Mouse (Mus musculus) kidney, embryonic 14.5 days (tissue): ENCODE results near the gene Ptpa. TPM values are rescaled to one million over a fixed set of nuclear protein-coding genes. Genes with fewer than 3 reads are reported as not detected.

Source experiments
- ATAC-seq: fragments of 200-750 bp; cut with Nextera tagmentation; 2 replicates; pipeline ENCODE4 v1.8.0; 2017; ENCODE audit warnings: moderate number of reproducible peaks, mild to moderate bottlenecking, moderate TSS enrichment, moderate library complexity; ENCODE audit not compliant: low FRiP score, low TSS enrichment
- H3K27ac ChIP-seq: fragments of 300-500 bp; sonication (generic); 2 replicates; pipeline ENCODE4 v1.5.1; 2014; ENCODE audit warnings: low read depth, mild to moderate bottlenecking, low read length, moderate library complexity, mixed read lengths
- H3K27me3 ChIP-seq: fragments of 300-500 bp; sonication (generic); 2 replicates; pipeline ENCODE4 v1.6.1; 2014; ENCODE audit warnings: mild to moderate bottlenecking, low read length; ENCODE audit not compliant: control insufficient read depth, insufficient read depth
- H3K36me3 ChIP-seq: fragments of 300-500 bp; sonication (generic); 2 replicates; pipeline ENCODE4 v1.6.1; 2014; ENCODE audit warnings: low read length, mixed read lengths; ENCODE audit not compliant: control insufficient read depth, insufficient read depth
- H3K4me1 ChIP-seq: fragments of 300-500 bp; sonication (generic); 2 replicates; pipeline ENCODE4 v1.6.1; 2014; ENCODE audit warnings: low read length, mixed read lengths; ENCODE audit not compliant: control insufficient read depth, insufficient read depth
- H3K4me2 ChIP-seq: fragments of 300-500 bp; sonication (generic); replicated peaks from 2 replicates; pipeline ENCODE4 v1.6.1; 2014; ENCODE audit warnings: low read depth, mild to moderate bottlenecking, low read length
- H3K4me3 ChIP-seq: fragments of 300-500 bp; sonication (generic); 2 replicates; pipeline ENCODE4 v1.5.1; 2014; ENCODE audit warnings: mild to moderate bottlenecking, low read length
- H3K9ac ChIP-seq: fragments of 300-500 bp; sonication (generic); 2 replicates; pipeline ENCODE4 v1.6.1; 2014; ENCODE audit warnings: low read depth, mild to moderate bottlenecking, low read length, moderate library complexity
- H3K9me3 ChIP-seq: fragments of 300-500 bp; sonication (generic); 2 replicates; pipeline ENCODE4 v1.6.1; 2016; ENCODE audit warnings: low read length; ENCODE audit not compliant: control insufficient read depth
- WGBS: fragments of 180-500 bp; shearing (Covaris S2); extraction: QIAGEN DNeasy Blood & Tissue Kit; methylation state at CpG from one replicate; pipeline ENCODE4 v1.1.7; 2014; 5-methylcytosine and 5-hydroxymethylcytosine counted together
- polyA plus RNA-seq: library from polyadenylated mRNA; unstranded; fragments of >200 nt; fragmentation: Nextera tagmentation; extraction: Ambion mirVana; gene quantifications from 2 replicates; pipeline ENCODE4 v1.2.1, GENCODE M21; 2014

The Ptpa gene
- polyA plus RNA-seq, 1 experiment from 2014 or later: 96.0 TPM

DNA sequence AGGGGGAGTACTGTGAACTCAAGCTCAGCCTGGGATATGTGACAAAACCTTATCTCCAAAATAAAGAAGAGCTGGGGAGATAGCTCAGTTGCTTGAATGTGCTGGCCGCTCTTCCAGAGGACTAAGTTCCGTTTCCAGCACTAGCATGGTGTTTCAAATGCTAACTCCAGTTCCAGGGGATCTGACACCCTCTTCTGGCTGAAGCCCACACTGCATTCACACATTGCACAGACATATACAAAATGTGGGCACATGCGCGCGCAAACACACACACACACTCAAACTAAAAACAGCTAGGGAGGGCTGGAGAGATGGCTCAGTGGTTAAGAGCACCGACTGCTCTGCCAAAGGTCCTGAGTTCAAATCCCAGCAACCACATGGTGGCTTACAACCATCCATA, 43.4 kb downstream of the Ptpa start:
- Histone ChIP-seq H3K4me1 (peaks cover 15% of the 10 kb centered on the region), H3K9me3 (no peaks in the 10 kb centered on the region), H3K9ac (no peak overlapping the region), H3K4me3 (no peak overlapping the region), H3K4me2 (no peak overlapping the region), H3K27me3 (no peaks in the 10 kb centered on the region), H3K27ac (no peak overlapping the region), H3K36me3 (peaks cover 3% of the 10 kb centered on the region; the same call in 1 of the 2 replicates)
- WGBS: 91% methylated on average over 6 of the region's 6 CpGs
- no peak for ATAC-seq

DNA sequence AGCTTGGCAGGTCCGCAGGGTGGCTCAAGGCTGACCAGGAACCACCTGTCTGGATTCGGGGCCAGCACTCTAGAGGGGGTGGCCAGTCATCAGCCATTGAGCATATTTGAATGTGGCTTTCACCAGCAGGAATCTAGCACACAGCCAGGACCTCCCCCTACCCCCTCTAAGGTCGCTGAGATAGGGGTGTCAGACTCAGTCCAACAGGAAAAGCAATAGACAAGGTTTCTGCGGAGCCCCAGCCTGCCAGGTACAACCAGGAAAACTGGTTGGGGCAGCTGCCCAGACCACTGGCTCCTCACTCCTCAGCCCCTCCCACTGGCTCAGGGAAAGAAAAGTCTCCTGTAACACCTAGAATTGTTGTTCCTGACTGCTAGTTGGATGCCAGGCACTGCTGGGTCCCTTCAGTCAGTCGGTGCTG, 47.5 kb downstream of the Ptpa start:
- Histone ChIP-seq H3K36me3 (no peaks in the 10 kb centered on the region; the same call in 1 of the 2 replicates), H3K4me2 (peak overlapping the region; percentile 44), H3K27ac (peak overlapping the region; percentile 71), H3K9me3 (no peaks in the 10 kb centered on the region), H3K27me3 (no peaks in the 10 kb centered on the region), H3K9ac (peak overlapping the region; percentile 18; the same call in 1 of the 2 replicates), H3K4me1 (peaks cover 20% of the 10 kb centered on the region), H3K4me3 (peak overlapping the region; percentile 24)
- ATAC-seq: peak; percentile 39
- WGBS: 13% methylated on average over 5 of the region's 5 CpGs

DNA sequence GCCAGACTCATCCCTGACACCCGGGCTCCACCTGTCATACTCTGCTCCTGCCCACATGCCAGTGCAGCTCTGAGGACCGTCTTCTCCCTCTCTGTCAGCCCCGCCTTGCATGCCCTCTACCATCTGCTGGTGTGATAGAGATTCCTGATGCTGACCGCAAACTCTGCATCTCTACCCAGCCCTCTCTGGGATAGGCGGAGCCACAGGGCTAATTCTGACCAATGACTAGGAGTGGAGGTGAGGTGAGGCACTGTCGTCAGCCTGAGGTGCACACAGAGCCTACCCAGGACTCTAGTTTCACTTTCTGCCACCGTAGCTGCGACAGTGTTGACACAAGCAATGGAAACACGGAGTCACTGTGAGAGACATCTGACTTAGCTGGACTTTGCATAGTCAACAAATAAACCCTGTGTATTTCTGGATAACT, 48.1 kb downstream of the Ptpa start:
- peak overlapping the region; percentile 24 for H3K4me3 ChIP-seq
- ATAC-seq: peak; percentile 90
- WGBS: under 1% methylated on average over 9 of the region's 9 CpGs
- H3K4me2 ChIP-seq: peak overlapping the region; percentile 44
- peaks cover 20% of the 10 kb centered on the region for H3K4me1 ChIP-seq
- H3K9me3 ChIP-seq: no peaks in the 10 kb centered on the region
- H3K27me3 ChIP-seq: no peaks in the 10 kb centered on the region
- H3K27ac ChIP-seq: peak overlapping the region; percentile 71; the same call in 1 of the 2 replicates
- peak overlapping the region; percentile 18 for H3K9ac ChIP-seq
- no peaks in the 10 kb centered on the region; the same call in 1 of the 2 replicates for H3K36me3 ChIP-seq

DNA sequence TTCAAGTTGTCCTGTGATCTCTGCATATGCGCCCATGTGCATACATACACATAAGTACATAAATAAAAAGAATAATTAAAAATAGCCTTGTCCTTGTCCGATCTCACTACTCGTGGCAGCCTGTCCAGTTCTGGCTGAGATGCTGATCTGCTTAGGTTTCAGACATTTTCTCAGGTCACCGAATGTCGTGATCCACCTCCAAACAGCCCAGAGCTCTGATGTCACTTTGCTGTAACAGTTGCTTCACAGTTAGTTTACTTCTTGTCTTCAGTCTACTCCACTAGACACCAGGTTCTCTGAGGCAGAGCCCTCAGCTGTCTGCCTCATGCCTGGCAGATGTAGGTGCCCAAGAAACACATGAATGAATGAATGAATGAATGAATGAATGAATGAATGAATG, 48.6 kb downstream of the Ptpa start:
- Histone ChIP-seq H3K4me3 (peak overlapping the region; percentile 24), H3K9me3 (no peaks in the 10 kb centered on the region), H3K4me1 (peaks cover 20% of the 10 kb centered on the region), H3K4me2 (peak overlapping the region; percentile 44), H3K27ac (peak overlapping the region; percentile 49; the same call in 1 of the 2 replicates), H3K27me3 (no peaks in the 10 kb centered on the region), H3K9ac (peak overlapping the region; percentile 18), H3K36me3 (no peaks in the 10 kb centered on the region)
- 55% methylated on average over 5 of the region's 5 CpGs for WGBS
- no peak for ATAC-seq

DNA sequence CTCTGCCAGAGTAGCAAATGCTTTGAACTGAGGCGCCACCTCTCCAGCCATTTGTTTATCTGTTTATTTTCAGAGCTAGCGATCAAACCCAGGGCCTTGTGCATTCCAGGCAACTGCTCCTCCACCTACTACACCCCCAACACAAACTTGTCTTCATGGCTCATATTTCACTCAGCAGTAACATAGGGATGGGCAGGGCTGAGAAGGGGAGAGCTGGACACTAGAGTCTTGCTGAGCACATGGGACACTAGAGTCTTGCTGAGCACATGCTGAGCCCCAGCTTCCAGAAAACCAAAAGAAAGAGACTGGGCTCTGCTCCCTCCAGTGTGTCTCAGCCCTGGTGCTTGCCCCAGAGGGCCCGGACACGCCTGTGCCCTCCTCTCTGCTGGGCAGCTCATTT, 50.9 kb downstream of the Ptpa start:
- peaks cover 27% of the 10 kb centered on the region for H3K4me1 ChIP-seq
- no peaks in the 10 kb centered on the region for H3K27me3 ChIP-seq
- H3K27ac ChIP-seq: 0 out of 2 replicates have a peak overlapping the region, but pooled peaks have one; percentile 14
- no peak overlapping the region for H3K4me3 ChIP-seq
- H3K9me3 ChIP-seq: no peaks in the 10 kb centered on the region
- H3K4me2 ChIP-seq: no peak overlapping the region
- H3K36me3 ChIP-seq: no peaks in the 10 kb centered on the region
- no peak for ATAC-seq
- H3K9ac ChIP-seq: no peak overlapping the region
- 41% methylated on average over 4 of the region's 4 CpGs for WGBS

DNA sequence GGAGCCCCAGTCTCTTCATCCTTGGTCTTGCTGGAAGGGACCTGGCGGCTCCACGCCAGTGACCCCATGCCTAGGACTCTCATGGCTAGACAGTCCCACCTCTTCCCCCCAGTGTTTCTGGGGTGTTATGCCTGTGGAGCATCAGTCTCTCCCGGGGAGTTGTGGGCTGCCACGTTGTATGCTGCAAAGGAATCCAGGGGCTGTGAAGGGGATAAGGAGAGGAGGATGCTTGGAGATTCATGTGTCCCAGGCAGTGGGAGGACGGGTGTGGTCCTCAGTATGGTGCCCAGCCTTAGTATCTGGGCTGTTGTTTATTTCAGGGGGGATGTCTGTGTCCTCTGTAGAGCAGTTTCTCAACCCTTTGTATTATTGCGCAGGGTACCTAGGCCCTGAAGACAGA, 53.2 kb downstream of the Ptpa start:
- no peaks in the 10 kb centered on the region for H3K27me3 ChIP-seq
- peak overlapping the region; percentile 99; the same call in 1 of the 2 replicates for H3K4me2 ChIP-seq
- H3K4me3 ChIP-seq: no peak overlapping the region
- H3K4me1 ChIP-seq: peaks cover 16% of the 10 kb centered on the region
- WGBS: 58% methylated on average over 6 of the region's 6 CpGs
- H3K36me3 ChIP-seq: no peaks in the 10 kb centered on the region
- H3K27ac ChIP-seq: no peak overlapping the region
- H3K9ac ChIP-seq: no peak overlapping the region; the same call in 1 of the 2 replicates
- no peak for ATAC-seq
- no peaks in the 10 kb centered on the region for H3K9me3 ChIP-seq

DNA sequence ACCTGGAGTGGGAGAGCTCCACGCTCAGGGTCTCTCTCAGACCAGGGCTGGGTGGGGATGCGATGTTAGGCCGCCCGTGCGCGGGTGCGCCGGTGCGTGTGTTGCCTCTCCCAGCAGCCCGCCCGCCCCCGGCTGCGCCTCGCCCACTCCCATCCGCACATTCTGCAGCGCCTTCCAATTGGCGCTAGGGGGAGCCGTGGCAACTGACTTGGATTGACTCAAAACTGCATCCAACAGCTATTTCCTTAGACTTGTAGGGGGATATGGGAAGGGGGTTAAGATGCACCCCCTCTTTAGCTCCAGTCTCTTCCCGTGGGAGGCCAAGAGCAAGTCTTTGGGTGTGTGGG, 53.9 kb downstream of the Ptpa start:
- Histone ChIP-seq H3K27me3 (no peaks in the 10 kb centered on the region), H3K9ac (peak overlapping the region; percentile 89), H3K9me3 (no peaks in the 10 kb centered on the region), H3K4me1 (peaks cover 19% of the 10 kb centered on the region; the same call in 1 of the 2 replicates), H3K4me3 (peak overlapping the region; percentile 97), H3K27ac (peak overlapping the region; percentile 97), H3K36me3 (no peaks in the 10 kb centered on the region), H3K4me2 (peak overlapping the region; percentile 99)
- under 1% methylated on average over 19 of the region's 19 CpGs for WGBS
- peak; percentile 6; the same call in 1 of the 2 replicates for ATAC-seq

DNA sequence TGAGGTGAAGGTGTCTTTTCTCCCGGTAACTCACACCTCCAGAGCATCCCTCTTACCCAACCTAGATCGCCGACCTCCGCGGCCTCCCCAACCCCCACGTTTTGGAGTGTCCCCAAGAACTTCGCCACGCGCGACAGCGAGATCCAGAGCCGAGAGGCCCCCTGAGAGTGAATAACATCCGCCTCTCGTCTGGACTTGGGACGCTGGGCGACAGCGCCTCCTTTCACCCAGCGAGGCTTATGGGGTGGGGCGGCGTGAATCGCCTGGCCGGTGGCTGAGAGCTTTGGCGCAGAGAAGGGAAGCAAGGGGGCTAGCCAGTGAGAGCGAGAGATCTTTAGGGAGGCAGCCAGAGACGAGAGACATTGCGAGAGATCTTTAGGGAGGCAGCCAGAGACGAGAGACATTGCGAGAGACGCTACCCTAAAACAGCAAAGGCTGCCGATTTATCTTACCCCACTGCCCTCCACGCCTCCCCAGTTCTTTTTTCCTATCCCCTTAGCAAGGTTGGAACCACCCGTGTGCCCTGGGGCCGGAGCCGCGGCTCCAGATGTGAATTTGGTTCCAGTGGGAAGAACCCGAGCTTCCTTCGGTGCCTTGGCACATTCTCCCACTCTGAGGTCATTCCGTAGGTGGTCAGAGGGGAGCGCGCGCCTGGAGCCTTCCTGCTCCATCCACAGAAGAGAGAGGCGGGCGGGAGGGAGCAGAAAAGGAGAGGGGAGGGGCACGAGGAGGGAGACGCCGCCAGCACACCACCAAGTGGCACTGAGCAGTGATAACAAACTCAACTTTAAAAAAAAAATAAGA, 54.5 kb downstream of the Ptpa start:
- H3K4me1 ChIP-seq: peaks cover 24% of the 10 kb centered on the region; the same call in 1 of the 2 replicates
- peak overlapping the region; percentile 97 for H3K4me3 ChIP-seq
- ATAC-seq: no peak
- H3K9ac ChIP-seq: peak overlapping the region; percentile 89
- no peaks in the 10 kb centered on the region for H3K9me3 ChIP-seq
- no peaks in the 10 kb centered on the region for H3K27me3 ChIP-seq
- under 1% methylated on average over 46 of the region's 46 CpGs for WGBS
- H3K4me2 ChIP-seq: peak overlapping the region; percentile 99
- H3K27ac ChIP-seq: peak overlapping the region; percentile 97
- no peaks in the 10 kb centered on the region for H3K36me3 ChIP-seq

DNA sequence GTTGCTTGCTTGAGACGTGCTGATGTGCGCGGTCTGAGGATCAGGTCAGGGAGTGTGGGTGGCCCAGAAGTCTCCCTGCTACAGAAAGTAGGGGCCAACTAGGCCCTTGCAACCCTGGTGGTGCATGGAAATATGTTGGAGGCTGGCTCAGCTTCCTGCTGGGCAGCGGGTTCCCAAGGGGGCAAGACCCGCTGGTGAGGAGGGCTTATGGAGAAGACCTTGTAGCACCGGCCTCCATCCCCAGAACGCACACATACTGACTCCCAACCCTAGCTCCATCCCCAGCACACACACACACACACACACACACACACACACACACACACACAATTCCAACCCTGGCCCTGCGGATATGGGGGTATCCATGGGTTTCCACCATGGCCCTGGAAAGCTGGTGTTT, 55.2 kb downstream of the Ptpa start:
- Histone ChIP-seq H3K27ac (peak overlapping the region; percentile 97), H3K36me3 (no peaks in the 10 kb centered on the region), H3K4me1 (peaks cover 24% of the 10 kb centered on the region; the same call in 1 of the 2 replicates), H3K27me3 (no peaks in the 10 kb centered on the region), H3K9ac (peak overlapping the region; percentile 96), H3K4me3 (peak overlapping the region; percentile 97; the same call in 1 of the 2 replicates), H3K9me3 (no peaks in the 10 kb centered on the region), H3K4me2 (peak overlapping the region; percentile 99)
- 9% methylated on average over 8 of the region's 8 CpGs for whole genome bisulfite sequencing
- ATAC-seq: no peak
